Mouse (Mus musculus): ENCODE results near the gene Hbp1. TPM values are rescaled to one million over a fixed set of nuclear protein-coding genes. Genes with fewer than 3 reads are reported as not detected.
A peak's percentile ranks its signal among the peaks of the same experiment; 100 is the strongest.

Hbp1 gene
- total RNA-seq, 2 experiments from 2014 or later = 21.4 to 22.1 TPM

DNA sequence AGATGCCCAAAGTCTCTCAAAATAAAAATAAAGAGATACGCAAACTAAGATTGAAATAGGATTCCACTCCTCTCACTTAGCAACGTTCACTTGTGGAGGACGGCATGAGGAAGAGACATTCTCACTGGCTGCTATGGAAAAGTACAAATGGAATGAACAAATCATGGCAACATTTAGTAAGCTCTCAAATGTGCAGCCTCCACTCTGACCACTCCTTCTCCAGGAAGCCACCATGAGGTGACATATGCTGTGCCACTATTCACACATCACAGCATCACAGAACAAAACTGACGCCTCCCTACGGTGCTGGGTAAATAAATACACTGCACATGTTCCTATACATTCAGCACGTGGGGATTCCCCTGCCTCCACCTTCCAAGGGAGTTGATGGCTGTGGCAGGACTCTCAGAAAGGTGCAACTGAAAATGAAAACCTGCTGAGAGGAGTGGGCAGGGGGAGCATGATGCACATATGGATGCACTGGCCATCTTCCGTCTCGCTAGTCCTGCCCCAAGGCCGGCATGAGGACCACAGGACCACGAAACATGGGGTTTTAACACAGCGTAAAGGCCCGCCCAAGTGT is 27.4 kb upstream of the Hbp1 start:
- intact Hi-C loops (cut with DNase I) = no loop called here

DNA sequence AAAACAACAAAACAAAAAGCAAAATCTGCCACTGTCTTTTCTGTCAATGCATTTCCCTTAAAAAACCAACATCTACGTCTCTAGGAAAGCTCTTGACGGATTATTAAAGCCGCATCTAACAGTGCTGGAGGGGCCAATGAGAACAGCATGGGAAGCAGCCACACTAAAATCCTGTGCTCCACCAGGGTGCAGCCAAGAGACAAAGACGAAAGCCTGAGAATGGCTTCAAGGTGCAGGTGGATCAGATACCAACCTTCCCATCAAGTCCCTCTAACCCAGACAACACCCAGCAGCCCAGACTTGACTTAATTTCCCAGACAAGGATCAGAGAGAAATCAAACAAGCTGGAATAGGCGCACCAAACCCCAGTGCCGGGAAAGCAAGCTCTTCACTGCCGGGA is 26.2 kb upstream of the Hbp1 start:
- Histone ChIP-seq H3K27ac (no peak overlapping the region), H3K4me3 (no peak overlapping the region)
- peak in 1 of 2 experiments; percentile 29 for DNase-seq (ENCODE audit: extremely low spot score in 1 of 2, low spot score in 2 of 2)
- TF ChIP-seq CTCF (IDR thresholded peaks at IDR 0.05) = peak; percentile 49
- intact Hi-C loops (cut with DNase I) = no loop called here

More for the DNA sequence above, 27.4 kb upstream of the Hbp1 start:
- DNase-seq (ENCODE audit: extremely low spot score in 1 of 2, low spot score in 2 of 2) = no peak
- Histone ChIP-seq H3K4me3 (no peak overlapping the region), H3K27ac (no peak overlapping the region)
- TF ChIP-seq CTCF (IDR thresholded peaks at IDR 0.05) = no peak

DNA sequence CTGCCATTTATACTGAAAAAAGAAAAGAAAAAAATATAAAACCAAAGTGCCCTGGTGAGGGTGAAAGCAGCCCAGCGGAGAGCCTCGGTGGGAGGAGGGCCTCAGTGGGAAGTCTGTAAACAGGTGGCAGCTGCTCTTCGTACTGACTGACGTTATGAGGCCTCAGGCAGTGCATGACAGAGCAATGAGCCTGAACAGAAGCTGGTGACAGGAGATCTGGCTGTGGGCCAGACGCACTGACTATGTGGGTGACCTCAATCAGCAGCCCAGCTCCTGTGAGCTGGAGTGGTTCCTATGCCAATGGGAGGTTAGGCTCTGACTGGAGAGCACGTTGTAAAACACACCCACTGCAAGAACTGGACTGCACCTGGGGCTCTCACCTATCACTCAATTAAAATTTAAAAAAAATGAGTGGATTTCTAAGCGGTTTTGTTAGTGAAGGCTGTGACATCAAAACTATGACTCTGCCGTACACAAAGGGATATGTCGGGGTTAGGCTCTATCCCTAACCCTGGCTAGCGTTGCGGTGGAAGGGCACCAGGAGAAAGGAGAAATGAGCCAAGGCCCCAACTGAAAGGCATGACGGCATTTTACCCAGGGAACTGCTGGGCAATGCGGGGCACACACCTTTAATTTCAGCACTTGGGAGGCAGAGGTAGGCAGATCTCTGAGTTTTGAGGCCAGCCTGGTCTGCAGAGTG is 23.3 kb upstream of the Hbp1 start:
- intact Hi-C loops (cut with DNase I) = no loop called here
- no peak overlapping the region for H3K27ac ChIP-seq
- no peak overlapping the region for H3K4me3 ChIP-seq
- TF ChIP-seq CTCF (IDR thresholded peaks at IDR 0.05) = no peak
- peak in 1 of 2 experiments; percentile 32 for DNase-seq (ENCODE audit: extremely low spot score in 1 of 2, low spot score in 2 of 2)

DNA sequence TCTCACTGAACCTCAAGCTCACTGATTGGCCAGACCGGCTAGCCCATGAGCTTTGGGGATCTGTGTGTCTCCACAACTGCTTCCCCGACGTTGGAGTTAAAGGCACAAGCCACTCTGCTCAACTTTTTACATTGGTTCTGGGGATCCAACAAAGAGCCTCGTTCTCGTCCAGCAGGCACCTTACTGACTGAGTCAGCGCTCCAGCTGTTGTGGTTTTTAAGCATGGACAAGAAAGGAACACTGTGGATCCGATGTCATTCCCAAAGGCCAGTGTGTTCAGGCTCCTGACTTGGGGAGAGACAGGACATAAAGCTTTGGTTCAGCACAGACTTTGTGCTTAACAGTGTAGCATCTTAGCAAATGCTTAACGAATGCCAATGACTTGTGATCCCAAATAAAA is 21.2 kb upstream of the Hbp1 start:
- intact Hi-C loops (cut with DNase I) = no loop called here
- Histone ChIP-seq H3K27ac (no peak overlapping the region), H3K4me3 (no peak overlapping the region)
- no peak for TF ChIP-seq CTCF (IDR thresholded peaks at IDR 0.05)
- no peak for DNase-seq (ENCODE audit: extremely low spot score in 1 of 2, low spot score in 2 of 2)

DNA sequence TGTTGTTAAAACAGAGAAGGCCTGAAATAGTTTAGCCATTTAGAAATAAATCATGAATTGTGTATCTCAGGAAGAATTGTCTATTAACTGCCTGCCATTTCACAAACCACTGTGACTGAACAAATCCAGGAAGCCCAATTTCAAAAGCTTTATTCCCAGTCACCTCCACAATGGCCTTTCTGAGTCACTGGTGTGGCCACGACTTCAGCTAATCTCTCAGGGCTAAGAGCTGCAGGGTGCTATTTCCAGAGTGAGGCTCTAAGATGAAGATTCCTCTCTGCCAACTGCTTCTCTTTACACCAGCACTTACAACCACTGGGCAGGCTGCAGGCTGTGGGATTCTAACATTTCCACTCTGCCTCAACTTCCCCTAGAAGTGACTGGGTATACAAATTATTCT is 18.8 kb upstream of the Hbp1 start:
- intact Hi-C loops (cut with DNase I) = loop anchor here (5.0 kb wide), 3 partner anchors 93 to 928 kb away; partner anchors contain the start of genes Ccdc71l and Prkar2b
- TF ChIP-seq CTCF (IDR thresholded peaks at IDR 0.05) = no peak

DNA sequence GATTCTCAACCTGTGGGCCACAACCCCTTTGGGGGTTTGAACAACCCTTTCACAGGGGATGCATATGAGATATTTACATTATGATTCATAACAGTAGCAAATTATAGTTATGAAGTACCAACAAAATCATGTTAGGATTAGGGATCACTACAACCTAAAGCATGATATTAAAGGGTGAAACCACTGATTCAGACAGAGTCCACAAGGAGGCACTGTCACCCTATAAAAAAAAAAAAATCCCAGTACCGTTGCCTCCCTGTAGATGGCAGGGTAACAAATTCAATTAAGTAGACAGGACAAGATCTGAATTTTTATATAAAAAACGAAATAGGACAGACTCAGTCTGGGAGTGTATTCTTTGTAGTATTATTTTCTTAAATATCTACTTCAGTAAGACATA is 17.2 kb upstream of the Hbp1 start:
- no peak overlapping the region for H3K4me3 ChIP-seq
- no peak overlapping the region for H3K27ac ChIP-seq
- DNase-seq (ENCODE audit: extremely low spot score in 1 of 2, low spot score in 2 of 2) = peak in 1 of 2 experiments; percentile 46
- peak; percentile 99 for TF ChIP-seq CTCF (IDR thresholded peaks at IDR 0.05)
- intact Hi-C loops (cut with DNase I) = loop anchor here (1.0 to 5.0 kb wide), 5 partner anchors 95 to 930 kb away; partner anchors contain the start of genes Ccdc71l and Prkar2b

More for the DNA sequence above, 18.8 kb upstream of the Hbp1 start:
- no peak for DNase-seq (ENCODE audit: extremely low spot score in 1 of 2, low spot score in 2 of 2)
- Histone ChIP-seq H3K27ac (no peak overlapping the region), H3K4me3 (no peak overlapping the region)

DNA sequence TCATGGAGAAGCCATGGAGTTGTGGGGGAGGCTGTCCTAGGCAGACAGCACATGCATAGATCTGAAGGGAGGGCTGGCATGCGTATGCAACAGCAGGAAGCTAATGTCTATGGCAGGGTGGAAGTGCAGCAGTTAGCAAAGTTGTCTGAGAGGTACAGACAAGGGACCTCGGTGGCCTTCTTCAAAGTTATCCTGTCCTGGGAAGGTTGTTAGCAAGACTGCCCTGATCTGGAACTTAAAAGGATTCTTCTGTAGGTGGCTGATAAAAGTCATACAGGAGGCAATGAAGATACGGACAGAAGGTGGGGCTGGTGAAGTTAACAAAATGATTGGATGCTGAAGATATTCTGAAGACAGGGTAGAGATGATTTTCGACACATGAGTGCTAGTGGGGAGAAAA is 16.1 kb upstream of the Hbp1 start:
- intact Hi-C loops (cut with DNase I) = loop anchor here (5.0 kb wide), 3 partner anchors 96 to 931 kb away; partner anchors contain the start of genes Ccdc71l and Prkar2b
- DNase-seq (ENCODE audit: extremely low spot score in 1 of 2, low spot score in 2 of 2) = no peak
- no peak for TF ChIP-seq CTCF (IDR thresholded peaks at IDR 0.05)
- no peak overlapping the region for H3K27ac ChIP-seq
- no peak overlapping the region for H3K4me3 ChIP-seq

DNA sequence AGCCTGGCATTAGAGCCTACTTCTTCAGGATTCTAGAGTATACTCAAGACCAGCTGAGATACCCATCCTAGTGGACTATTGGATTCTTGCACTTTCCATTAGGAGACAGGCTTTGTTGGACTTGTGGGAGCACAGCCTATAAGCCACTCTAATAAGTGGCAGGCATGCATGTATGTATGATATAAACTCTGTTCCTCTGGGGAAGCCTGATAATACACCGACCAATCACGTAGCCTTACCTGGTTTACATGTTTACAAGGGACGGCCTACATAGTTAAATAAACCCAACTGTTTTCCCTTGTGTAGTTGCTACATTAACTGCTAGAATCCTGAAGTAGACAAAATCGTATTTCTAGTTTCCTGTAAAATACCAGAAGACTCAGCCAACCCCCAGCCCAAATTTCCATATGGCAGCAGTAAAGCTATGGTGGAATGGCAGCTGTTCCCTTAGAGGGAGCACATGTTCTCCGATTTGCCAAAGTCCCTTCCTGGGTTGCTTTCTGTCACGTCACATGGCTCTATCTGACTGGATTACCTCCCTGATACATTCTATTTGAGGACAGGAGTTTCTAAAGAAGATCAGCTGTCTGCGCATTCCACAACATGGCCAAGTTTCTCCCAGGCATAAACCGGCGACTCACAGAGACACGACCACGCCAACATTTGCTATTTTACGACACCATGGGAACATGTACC is 15.3 kb upstream of the Hbp1 start:
- no peak for TF ChIP-seq CTCF (IDR thresholded peaks at IDR 0.05)
- no peak for DNase-seq (ENCODE audit: extremely low spot score in 1 of 2, low spot score in 2 of 2)
- no peak overlapping the region for H3K4me3 ChIP-seq
- no peak overlapping the region for H3K27ac ChIP-seq
- intact Hi-C loops (cut with DNase I) = loop anchor here (5.0 kb wide), 3 partner anchors 97 to 932 kb away; partner anchors contain the start of genes Ccdc71l and Prkar2b

DNA sequence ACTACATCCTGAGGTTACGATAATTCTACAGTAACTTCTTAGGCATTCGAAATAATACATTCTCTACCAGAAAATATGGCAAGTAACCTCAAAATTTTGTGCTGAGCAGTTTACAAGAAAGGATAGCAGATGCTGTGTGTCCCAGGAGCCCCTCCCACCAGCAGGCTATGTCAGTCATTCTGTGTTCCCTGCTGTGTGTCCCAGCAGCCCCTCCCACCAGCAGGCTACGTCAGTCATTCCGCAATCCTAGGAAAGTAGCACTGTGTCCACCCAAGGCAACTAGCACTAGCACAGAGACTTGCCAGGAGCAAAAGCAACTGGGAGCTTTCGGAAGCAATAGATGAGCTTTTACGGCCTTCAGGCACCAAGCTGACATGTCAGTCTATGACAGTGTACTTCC is 13.7 kb upstream of the Hbp1 start:
- intact Hi-C loops (cut with DNase I) = no loop called here
- no peak for DNase-seq (ENCODE audit: extremely low spot score in 1 of 2, low spot score in 2 of 2)

DNA sequence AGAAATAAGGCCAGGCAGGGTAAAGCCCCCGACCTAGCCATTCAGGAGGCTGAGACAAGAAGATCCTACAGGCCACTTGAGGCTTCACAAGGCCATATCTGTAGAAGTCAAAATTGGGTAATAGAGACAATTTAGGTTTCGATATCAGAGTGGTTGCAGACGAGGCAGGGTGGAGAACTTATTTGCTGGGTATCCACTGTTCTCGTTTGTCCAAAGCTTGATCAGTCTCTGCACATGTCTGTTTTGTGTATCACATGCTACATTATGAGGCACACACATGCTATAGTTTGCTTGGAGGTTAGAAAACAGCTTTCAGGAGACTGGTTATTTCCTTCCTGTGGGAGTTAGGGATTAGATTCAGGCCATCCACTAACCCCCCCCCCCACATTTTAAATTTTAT is 5.5 kb upstream of the Hbp1 start:
- intact Hi-C loops (cut with DNase I) = no loop called here
- no peak overlapping the region for H3K4me3 ChIP-seq
- DNase-seq (ENCODE audit: extremely low spot score in 1 of 2, low spot score in 2 of 2) = no peak
- H3K27ac ChIP-seq = no peak overlapping the region
- TF ChIP-seq CTCF (IDR thresholded peaks at IDR 0.05) = no peak

More for the DNA sequence above, 13.7 kb upstream of the Hbp1 start:
- no peak overlapping the region for H3K4me3 ChIP-seq
- no peak for TF ChIP-seq CTCF (IDR thresholded peaks at IDR 0.05)
- no peak overlapping the region for H3K27ac ChIP-seq

DNA sequence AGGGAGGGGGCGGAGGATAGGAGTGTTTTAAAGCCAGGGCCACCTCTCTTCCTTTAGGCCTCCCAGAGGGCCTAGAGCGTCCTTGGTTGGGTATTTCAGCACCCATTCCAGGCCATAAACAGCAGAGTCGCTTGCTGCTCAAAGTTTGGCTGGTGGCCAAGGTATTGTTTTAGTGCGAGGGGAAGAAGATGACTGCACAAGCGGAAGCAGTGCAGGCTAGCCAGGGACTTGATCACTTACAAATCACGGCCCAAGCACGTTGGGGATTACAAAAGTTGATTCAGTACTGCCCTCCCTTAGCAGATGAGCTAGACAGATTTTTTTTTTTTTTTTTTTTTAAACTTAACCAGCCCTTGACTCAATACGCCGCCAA is 310 bp upstream of the Hbp1 start:
- intact Hi-C loops (cut with DNase I) = loop anchor here (5.0 kb wide), 1 partner anchor 1087 kb away; no protein-coding TSS in a partner anchor
- no peak; the same call in 1 of the 2 replicates for TF ChIP-seq CTCF (IDR thresholded peaks at IDR 0.05)
- no peak for DNase-seq (ENCODE audit: extremely low spot score in 1 of 2, low spot score in 2 of 2)
- H3K4me3 ChIP-seq = peak overlapping the region; percentile 54
- peak overlapping the region; percentile 95 for H3K27ac ChIP-seq

DNA sequence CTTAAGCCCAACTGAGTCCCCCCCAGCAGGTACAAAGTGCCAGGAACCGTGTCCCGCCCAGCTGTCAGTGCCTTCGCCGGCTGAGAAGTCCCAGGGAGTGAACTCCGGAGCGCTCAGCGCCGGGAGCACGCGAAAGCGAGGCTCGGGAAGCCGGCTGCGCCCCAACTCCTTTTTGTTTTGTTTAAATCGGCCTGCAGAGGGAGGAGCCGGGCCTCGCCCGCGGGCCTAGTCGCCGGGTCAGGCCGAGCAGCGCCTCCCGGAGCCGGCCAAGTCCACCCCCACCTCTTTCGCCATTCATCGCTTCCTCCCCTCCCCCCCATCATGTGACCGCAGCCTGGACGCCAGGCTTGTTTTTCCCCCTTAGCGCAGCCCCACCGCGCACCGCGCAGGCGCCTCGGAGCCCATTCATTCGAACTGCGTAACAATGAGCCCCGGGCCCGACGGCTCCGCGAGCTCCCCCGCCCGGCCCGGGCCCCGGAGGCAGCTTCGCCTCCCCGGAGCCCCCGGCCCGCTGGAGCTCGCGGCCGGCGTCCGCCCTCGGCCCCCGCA is 1.1 kb downstream of the Hbp1 start:
- peak overlapping the region; percentile 96 for H3K27ac ChIP-seq
- peak; percentile 85 to 93 for DNase-seq (ENCODE audit: extremely low spot score in 1 of 2, low spot score in 2 of 2)
- peak overlapping the region; percentile 84 for H3K4me3 ChIP-seq
- intact Hi-C loops (cut with DNase I) = no loop called here
- peak; percentile 34 for TF ChIP-seq CTCF (IDR thresholded peaks at IDR 0.05)
